Mouse (Mus musculus): ENCODE measurements around the gene Cdk2ap2. TPM values are rescaled to one million over a fixed set of nuclear protein-coding genes. Genes with fewer than 3 reads are reported as not detected.

Cdk2ap2 gene
- polyA plus RNA-seq, 1 experiment = 47.3 TPM

- Histone ChIP-seq H3K4me3 (ENCODE audit: insufficient read depth, low read length) (no peak within 1 kb of the TSS), H3K27ac (ENCODE audit: insufficient read depth, low read length) (no peak within 1 kb of the TSS), H3K4me1 (ENCODE audit: control insufficient read depth, insufficient read depth, low read length) (no peaks in the 10 kb centered on the region)
- no peak for TF ChIP-seq CTCF (IDR thresholded peaks at IDR 0.05; ENCODE audit: extremely low read depth, insufficient read depth, low read length)
- TF ChIP-seq POLR2A (IDR thresholded peaks at IDR 0.05; ENCODE audit: extremely low read depth, insufficient read depth, low read length) = no peak
These were observed 15.6 kb upstream of the Cdk2ap2 start, which contains the start of gene Cabp2 for GRCm38 (mm10) chr19:4081394-4081793. Gene Cabp2, plus strand, starts transcription at chr19:4081578.

DNA sequence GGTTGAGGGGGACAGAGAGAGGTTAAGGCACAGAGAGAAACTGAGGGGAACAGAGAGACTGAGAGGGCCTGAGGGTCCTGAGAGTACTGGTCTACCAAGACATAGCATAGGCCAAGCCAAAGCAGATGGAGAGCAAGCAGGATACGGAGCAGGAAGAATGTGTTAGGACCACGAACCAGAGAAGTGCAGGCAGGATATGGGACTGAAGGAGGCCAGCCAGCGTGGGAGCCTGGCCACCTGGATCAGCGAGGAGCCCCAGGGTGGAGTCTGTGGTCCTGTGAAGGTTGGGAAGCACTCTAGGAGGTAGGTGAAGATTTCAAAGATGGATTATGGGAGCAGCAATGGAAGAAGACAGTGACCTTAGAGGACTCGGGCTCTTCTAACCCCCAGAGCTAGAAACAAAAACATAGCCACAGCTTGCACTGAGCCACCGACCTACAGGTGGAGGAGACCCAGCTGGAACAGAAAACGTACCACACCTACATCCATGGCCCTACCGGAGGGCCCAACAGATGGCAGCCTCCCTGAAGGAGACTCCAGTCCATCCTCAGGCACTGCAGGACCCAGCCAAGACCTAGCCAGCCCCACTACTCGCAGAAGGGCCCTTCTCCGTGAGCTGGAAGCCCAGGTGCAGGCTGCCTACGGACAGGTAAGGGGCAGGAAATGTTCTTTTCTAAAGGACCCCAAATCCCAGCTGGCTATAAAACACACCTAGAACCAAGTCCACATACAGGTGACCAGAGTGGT lies 14.6 kb upstream of the Cdk2ap2 start:
- TF ChIP-seq POLR2A (IDR thresholded peaks at IDR 0.05; ENCODE audit: extremely low read depth, insufficient read depth, low read length) (no peak), CTCF (IDR thresholded peaks at IDR 0.05; ENCODE audit: extremely low read depth, insufficient read depth, low read length) (no peak)
- H3K27ac ChIP-seq (ENCODE audit: insufficient read depth, low read length) = no peak overlapping the region
- H3K4me3 ChIP-seq (ENCODE audit: insufficient read depth, low read length) = no peak overlapping the region
- no peaks in the 10 kb centered on the region for H3K4me1 ChIP-seq (ENCODE audit: control insufficient read depth, insufficient read depth, low read length)

- Histone ChIP-seq H3K27ac (ENCODE audit: insufficient read depth, low read length) (no peak overlapping the region), H3K4me1 (ENCODE audit: control insufficient read depth, insufficient read depth, low read length) (no peaks in the 10 kb centered on the region), H3K4me3 (ENCODE audit: insufficient read depth, low read length) (no peak overlapping the region)
- TF ChIP-seq POLR2A (IDR thresholded peaks at IDR 0.05; ENCODE audit: extremely low read depth, insufficient read depth, low read length) (no peak), CTCF (IDR thresholded peaks at IDR 0.05; ENCODE audit: extremely low read depth, insufficient read depth, low read length) (no peak)
These were observed 13.7 kb upstream of the Cdk2ap2 start for GRCm38 (mm10) chr19:4083316-4083715.

DNA sequence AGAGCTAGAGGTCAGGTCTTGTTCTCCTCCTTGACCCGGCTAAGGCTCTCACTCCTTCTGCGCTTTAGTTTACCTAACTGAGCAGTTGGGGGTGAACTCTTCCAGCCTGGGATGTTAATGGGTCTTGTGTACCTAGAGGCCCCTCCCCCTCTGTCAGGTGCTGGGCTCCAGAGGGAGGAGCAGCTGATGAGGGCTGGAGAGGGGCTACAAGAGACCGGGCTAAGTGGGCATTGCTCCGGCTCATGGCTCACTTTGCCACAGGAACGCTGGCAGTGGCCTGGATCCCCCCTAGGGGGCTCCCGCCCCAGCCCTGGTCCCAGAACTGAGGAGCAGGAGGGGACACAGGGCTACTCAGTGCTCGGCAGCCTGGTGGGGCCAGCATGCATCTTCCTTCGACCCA lies 13.2 kb upstream of the Cdk2ap2 start:
- no peak overlapping the region for H3K27ac ChIP-seq (ENCODE audit: insufficient read depth, low read length)
- H3K4me1 ChIP-seq (ENCODE audit: control insufficient read depth, insufficient read depth, low read length) = no peaks in the 10 kb centered on the region
- no peak for TF ChIP-seq CTCF (IDR thresholded peaks at IDR 0.05; ENCODE audit: extremely low read depth, insufficient read depth, low read length)
- TF ChIP-seq POLR2A (IDR thresholded peaks at IDR 0.05; ENCODE audit: extremely low read depth, insufficient read depth, low read length) = no peak

DNA sequence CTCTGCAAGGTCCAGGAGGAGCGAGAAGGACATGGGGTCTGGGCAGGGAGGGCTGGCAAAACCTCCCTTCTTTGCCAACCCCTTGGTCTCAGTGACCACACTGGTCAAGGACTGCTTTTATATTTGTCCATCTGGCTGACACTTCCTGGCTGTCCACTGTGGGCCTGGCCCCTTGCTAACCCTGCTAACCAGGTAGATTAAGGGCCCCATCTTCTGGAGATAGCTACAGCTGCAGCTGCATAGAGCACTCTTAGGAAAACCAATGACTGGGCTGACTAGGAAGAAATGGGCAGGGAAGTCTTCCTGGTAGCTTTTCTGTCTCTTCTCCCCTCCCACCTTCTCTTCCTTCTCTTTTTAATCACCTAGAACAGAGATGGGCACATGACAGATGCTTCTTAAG lies 12.0 kb upstream of the Cdk2ap2 start:
- TF ChIP-seq POLR2A (IDR thresholded peaks at IDR 0.05; ENCODE audit: extremely low read depth, insufficient read depth, low read length) = no peak
- TF ChIP-seq CTCF (IDR thresholded peaks at IDR 0.05; ENCODE audit: extremely low read depth, insufficient read depth, low read length) = 0 out of 2 replicates have a peak, but pooled peaks have one; percentile 4
- Histone ChIP-seq H3K27ac (ENCODE audit: insufficient read depth, low read length) (no peak overlapping the region), H3K4me1 (ENCODE audit: control insufficient read depth, insufficient read depth, low read length) (no peaks in the 10 kb centered on the region), H3K4me3 (ENCODE audit: insufficient read depth, low read length) (no peak overlapping the region)

More for the DNA sequence above, 13.2 kb upstream of the Cdk2ap2 start:
- H3K4me3 ChIP-seq (ENCODE audit: insufficient read depth, low read length) = no peak overlapping the region

DNA sequence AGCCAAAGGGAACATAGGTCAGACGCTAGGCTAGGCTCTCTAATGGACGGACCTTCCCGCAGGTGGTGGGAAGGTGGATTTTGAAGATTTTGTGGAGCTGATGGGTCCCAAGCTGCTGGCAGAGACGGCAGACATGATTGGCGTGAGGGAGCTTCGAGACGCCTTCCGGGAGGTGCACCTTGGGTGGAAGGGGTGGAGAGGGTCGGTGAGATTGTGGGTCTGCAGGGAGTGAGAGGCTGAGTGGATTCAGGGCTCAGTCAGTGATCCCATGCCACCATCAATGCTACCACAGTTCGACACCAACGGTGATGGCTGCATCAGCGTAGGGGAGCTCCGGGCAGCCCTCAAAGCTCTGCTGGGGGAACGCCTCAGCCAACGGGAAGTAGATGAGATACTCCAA lies 10.8 kb upstream of the Cdk2ap2 start:
- H3K4me1 ChIP-seq (ENCODE audit: control insufficient read depth, insufficient read depth, low read length) = no peaks in the 10 kb centered on the region
- no peak overlapping the region for H3K27ac ChIP-seq (ENCODE audit: insufficient read depth, low read length)
- TF ChIP-seq CTCF (IDR thresholded peaks at IDR 0.05; ENCODE audit: extremely low read depth, insufficient read depth, low read length) (no peak), POLR2A (IDR thresholded peaks at IDR 0.05; ENCODE audit: extremely low read depth, insufficient read depth, low read length) (no peak)
- no peak overlapping the region for H3K4me3 ChIP-seq (ENCODE audit: insufficient read depth, low read length)

DNA sequence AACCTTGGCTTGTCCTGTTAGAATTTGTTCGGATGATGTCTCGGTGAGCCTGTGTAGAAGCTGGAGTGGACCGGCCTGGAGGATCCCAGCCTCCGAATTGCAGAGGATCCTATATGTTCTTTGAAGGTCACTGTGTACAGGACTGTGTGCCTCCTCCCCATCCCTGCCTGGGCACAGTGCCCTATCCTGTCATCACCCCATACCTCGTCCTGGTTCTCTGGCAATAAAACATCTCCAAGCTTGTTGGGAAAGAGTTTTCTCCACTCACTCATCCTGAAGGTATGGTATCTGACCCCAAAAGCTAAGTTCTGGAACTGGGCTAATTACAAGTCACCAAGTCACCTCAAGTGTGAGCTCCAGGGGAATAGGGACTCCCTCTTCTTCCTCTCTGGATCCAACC lies 9.9 kb upstream of the Cdk2ap2 start:
- Histone ChIP-seq H3K4me3 (ENCODE audit: insufficient read depth, low read length) (no peak overlapping the region), H3K27ac (ENCODE audit: insufficient read depth, low read length) (no peak overlapping the region), H3K4me1 (ENCODE audit: control insufficient read depth, insufficient read depth, low read length) (no peaks in the 10 kb centered on the region)
- no peak for TF ChIP-seq POLR2A (IDR thresholded peaks at IDR 0.05; ENCODE audit: extremely low read depth, insufficient read depth, low read length)
- no peak for TF ChIP-seq CTCF (IDR thresholded peaks at IDR 0.05; ENCODE audit: extremely low read depth, insufficient read depth, low read length)

DNA sequence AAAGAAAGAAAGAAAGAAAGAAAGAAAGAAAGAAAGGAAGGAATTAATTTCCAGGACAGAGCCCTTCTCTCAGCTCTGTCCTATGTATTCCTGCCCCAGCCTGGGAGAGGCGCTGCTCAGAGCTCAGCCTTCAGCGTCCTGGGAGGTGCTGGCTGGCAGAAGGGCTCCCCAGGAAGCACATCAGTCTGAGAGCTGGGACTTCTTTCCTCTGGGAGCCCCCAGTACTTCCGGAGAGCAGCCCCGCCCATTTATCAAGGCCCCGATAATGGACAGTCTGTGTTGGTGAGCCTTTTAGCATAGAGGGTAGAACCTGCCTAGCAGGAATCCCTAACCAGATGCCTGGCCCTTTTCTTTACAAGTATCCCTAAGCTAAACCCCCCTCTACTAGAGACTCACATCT lies 8.8 kb upstream of the Cdk2ap2 start:
- Histone ChIP-seq H3K27ac (ENCODE audit: insufficient read depth, low read length) (no peak overlapping the region), H3K4me1 (ENCODE audit: control insufficient read depth, insufficient read depth, low read length) (no peaks in the 10 kb centered on the region), H3K4me3 (ENCODE audit: insufficient read depth, low read length) (no peak overlapping the region)
- TF ChIP-seq POLR2A (IDR thresholded peaks at IDR 0.05; ENCODE audit: extremely low read depth, insufficient read depth, low read length) (no peak), CTCF (IDR thresholded peaks at IDR 0.05; ENCODE audit: extremely low read depth, insufficient read depth, low read length) (no peak)

DNA sequence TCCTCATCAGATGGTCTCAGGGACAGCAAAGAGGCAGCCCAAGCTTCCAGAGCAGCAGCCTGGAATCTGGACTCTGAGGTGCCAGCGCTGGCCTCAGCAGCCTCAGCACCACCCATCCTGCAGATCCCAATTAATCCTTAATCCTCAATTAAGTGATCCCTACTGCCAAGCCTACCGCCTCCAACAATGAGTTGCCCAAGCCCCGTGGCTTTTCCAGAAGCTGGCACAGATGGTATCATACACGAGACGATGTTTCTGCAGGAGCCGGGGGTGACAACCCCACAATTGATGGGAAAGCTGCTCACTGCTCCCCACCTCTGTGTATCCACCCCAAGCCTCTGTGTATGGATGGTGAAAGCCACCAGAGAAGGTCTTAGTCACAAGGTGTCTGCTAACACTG lies 7.9 kb upstream of the Cdk2ap2 start:
- H3K4me1 ChIP-seq (ENCODE audit: control insufficient read depth, insufficient read depth, low read length) = no peaks in the 10 kb centered on the region
- H3K27ac ChIP-seq (ENCODE audit: insufficient read depth, low read length) = no peak overlapping the region
- no peak for TF ChIP-seq POLR2A (IDR thresholded peaks at IDR 0.05; ENCODE audit: extremely low read depth, insufficient read depth, low read length)
- TF ChIP-seq CTCF (IDR thresholded peaks at IDR 0.05; ENCODE audit: extremely low read depth, insufficient read depth, low read length) = no peak
- no peak overlapping the region for H3K4me3 ChIP-seq (ENCODE audit: insufficient read depth, low read length)

GRCm38 (mm10) chr19:4090446-4090845 lies 6.5 kb upstream of the Cdk2ap2 start:
- TF ChIP-seq CTCF (IDR thresholded peaks at IDR 0.05; ENCODE audit: extremely low read depth, insufficient read depth, low read length) (no peak), POLR2A (IDR thresholded peaks at IDR 0.05; ENCODE audit: extremely low read depth, insufficient read depth, low read length) (no peak)
- Histone ChIP-seq H3K4me3 (ENCODE audit: insufficient read depth, low read length) (no peak overlapping the region), H3K4me1 (ENCODE audit: control insufficient read depth, insufficient read depth, low read length) (no peaks in the 10 kb centered on the region), H3K27ac (ENCODE audit: insufficient read depth, low read length) (no peak overlapping the region)
